Mouse (Mus musculus): ENCODE data around the gene Csnk2a2. TPM values are rescaled to one million over a fixed set of nuclear protein-coding genes. Genes with fewer than 3 reads are reported as not detected.

The Csnk2a2 gene
- polyA plus RNA-seq, 1 experiment from 2014 or later = 18.4 TPM

DNA sequence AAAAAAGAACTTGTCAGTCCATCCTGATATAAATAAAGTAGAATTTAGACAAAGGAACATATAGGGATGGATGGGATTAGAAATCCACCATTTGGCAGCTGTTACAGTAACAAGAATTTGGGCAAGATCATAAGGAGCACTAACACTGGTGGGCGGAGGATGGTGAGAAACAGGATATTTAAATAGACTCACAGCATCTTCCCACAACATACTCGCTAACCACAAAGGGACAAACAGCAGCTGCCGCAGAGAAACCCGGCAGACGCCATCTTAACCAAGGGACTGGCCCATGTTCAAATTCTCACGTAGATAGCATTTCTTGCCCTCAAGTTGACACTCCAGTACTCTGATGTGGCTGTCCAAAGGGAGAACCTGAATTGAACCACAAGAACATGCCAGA is 27.1 kb upstream of the Csnk2a2 start:
- WGBS = 85% methylated on average over 6 of the region's 6 CpGs
- no peak for ATAC-seq (ENCODE audit: insufficient read depth)

DNA sequence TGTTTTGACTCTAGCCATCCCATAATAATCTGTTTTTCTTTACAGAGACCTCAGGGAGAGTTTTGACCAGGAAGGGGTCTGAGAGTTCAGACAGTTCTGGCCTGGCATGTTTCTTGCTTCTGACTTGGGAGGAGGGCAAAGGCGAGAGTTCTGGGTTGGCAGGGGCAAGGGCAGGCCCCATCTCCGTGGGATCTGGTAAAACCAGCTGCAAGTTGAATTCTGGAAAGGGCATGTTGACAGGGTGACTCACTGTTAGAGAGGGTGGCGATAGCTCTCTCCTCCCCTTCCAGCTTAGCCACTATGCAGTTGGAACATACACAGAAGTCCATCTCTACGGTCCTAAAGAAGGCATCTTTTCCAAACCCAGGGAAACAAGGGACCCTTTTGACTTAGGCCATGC is 23.4 kb upstream of the Csnk2a2 start:
- no peak for DNase-seq
- WGBS = 69% methylated on average over 4 of the region's 4 CpGs
- Histone ChIP-seq H3K27ac (ENCODE audit: low read depth) (no peak overlapping the region), H3K4me3 (ENCODE audit: low read depth, low read length) (no peak overlapping the region), H3K27me3 (ENCODE audit: insufficient read depth, low read length) (no peaks in the 10 kb centered on the region), H3K36me3 (ENCODE audit: insufficient read depth) (no peaks in the 10 kb centered on the region), H3K9me3 (ENCODE audit: low read depth, low read length) (no peaks in the 10 kb centered on the region), H3K4me2 (no peak overlapping the region), H3K4me1 (ENCODE audit: insufficient read depth) (no peaks in the 10 kb centered on the region), H3K9ac (no peak overlapping the region)
- no peak for TF ChIP-seq CTCF (IDR thresholded peaks at IDR 0.05; ENCODE audit: low read depth)
- no peak for ATAC-seq (ENCODE audit: insufficient read depth)

More for the DNA sequence above, 27.1 kb upstream of the Csnk2a2 start:
- Histone ChIP-seq H3K4me3 (ENCODE audit: low read depth, low read length) (no peak overlapping the region), H3K36me3 (ENCODE audit: insufficient read depth) (no peaks in the 10 kb centered on the region), H3K27ac (ENCODE audit: low read depth) (no peak overlapping the region), H3K4me2 (no peak overlapping the region), H3K9me3 (ENCODE audit: low read depth, low read length) (no peaks in the 10 kb centered on the region), H3K9ac (no peak overlapping the region), H3K4me1 (ENCODE audit: insufficient read depth) (no peaks in the 10 kb centered on the region), H3K27me3 (ENCODE audit: insufficient read depth, low read length) (no peaks in the 10 kb centered on the region)
- no peak for TF ChIP-seq CTCF (IDR thresholded peaks at IDR 0.05; ENCODE audit: low read depth)
- no peak for DNase-seq

DNA sequence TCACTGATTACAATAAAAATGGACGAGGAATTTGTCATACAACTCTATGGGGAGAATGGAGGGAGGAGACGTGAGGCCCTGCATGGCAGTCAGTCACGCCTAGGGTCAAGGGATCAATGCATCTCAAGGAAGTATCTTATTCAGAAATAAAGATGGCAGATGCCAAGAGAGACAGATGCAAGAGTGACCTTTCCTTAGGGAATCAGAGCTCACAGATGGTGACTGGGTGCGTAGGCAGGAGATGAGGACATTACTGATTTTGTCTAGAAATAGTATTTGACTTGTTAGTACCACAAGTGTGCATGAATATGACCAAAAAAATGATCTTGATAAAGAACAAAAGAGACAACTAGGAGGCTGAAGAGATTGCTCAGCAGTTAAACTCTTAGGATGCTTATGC is 22.4 kb upstream of the Csnk2a2 start:
- 54% methylated on average over 4 of the region's 4 CpGs for WGBS

DNA sequence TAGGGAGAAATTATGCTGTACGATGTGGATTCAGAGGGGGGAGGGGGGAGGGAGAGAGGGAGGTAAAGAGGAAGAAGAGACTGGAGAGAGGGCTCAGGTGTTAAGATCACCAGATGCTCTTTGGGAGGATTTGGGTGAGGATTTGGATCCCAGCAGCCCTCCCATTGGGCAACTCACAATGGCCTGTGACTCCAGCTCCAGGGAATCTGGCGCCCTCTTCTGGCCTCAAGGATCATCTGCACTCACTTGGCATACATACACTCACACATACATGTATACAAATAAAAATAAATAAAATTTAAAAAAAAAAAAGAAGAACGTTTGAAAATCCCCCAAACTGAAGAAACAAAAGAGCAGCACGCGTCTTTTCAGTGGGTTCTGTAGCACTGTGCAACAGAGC is 16.4 kb upstream of the Csnk2a2 start:
- ATAC-seq (ENCODE audit: insufficient read depth) = no peak
- Histone ChIP-seq H3K9me3 (ENCODE audit: low read depth, low read length) (no peaks in the 10 kb centered on the region), H3K4me1 (ENCODE audit: insufficient read depth) (no peaks in the 10 kb centered on the region), H3K27ac (ENCODE audit: low read depth) (no peak overlapping the region), H3K4me2 (no peak overlapping the region), H3K27me3 (ENCODE audit: insufficient read depth, low read length) (no peaks in the 10 kb centered on the region), H3K36me3 (ENCODE audit: insufficient read depth) (no peaks in the 10 kb centered on the region), H3K9ac (no peak overlapping the region), H3K4me3 (ENCODE audit: low read depth, low read length) (no peak overlapping the region)
- TF ChIP-seq CTCF (IDR thresholded peaks at IDR 0.05; ENCODE audit: low read depth) = no peak
- WGBS = 70% methylated on average over 5 of the region's 5 CpGs
- no peak for DNase-seq

More for the DNA sequence above, 22.4 kb upstream of the Csnk2a2 start:
- Histone ChIP-seq H3K36me3 (ENCODE audit: insufficient read depth) (no peaks in the 10 kb centered on the region), H3K9ac (no peak overlapping the region), H3K4me2 (no peak overlapping the region), H3K9me3 (ENCODE audit: low read depth, low read length) (no peaks in the 10 kb centered on the region), H3K27ac (ENCODE audit: low read depth) (no peak overlapping the region), H3K4me3 (ENCODE audit: low read depth, low read length) (no peak overlapping the region), H3K4me1 (ENCODE audit: insufficient read depth) (no peaks in the 10 kb centered on the region), H3K27me3 (ENCODE audit: insufficient read depth, low read length) (no peaks in the 10 kb centered on the region)
- DNase-seq = no peak
- no peak for ATAC-seq (ENCODE audit: insufficient read depth)
- TF ChIP-seq CTCF (IDR thresholded peaks at IDR 0.05; ENCODE audit: low read depth) = no peak

DNA sequence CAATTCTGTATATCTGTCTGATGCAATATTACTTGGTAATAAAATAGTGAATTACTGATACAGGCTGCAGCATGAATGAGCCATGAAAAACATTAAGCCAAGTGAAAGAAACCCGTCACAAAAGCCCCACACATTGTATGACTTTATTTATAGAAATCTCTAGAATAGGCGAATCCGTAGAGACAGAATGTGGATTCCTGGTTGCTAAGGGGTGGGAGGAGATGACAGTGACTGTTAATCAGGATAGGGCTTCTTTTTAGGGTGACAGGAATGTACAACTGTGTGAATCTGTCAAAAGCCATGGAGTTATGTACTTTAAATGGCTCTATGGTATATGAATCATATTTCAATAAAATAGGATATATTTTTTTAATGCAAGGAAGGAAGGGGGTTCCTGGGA is 15.8 kb upstream of the Csnk2a2 start:
- no peaks in the 10 kb centered on the region for H3K27me3 ChIP-seq (ENCODE audit: insufficient read depth, low read length)
- H3K4me2 ChIP-seq = no peak overlapping the region
- no peaks in the 10 kb centered on the region for H3K9me3 ChIP-seq (ENCODE audit: low read depth, low read length)
- ATAC-seq (ENCODE audit: insufficient read depth) (no peak), DNase-seq (no peak)
- H3K4me1 ChIP-seq (ENCODE audit: insufficient read depth) = no peaks in the 10 kb centered on the region
- TF ChIP-seq CTCF (IDR thresholded peaks at IDR 0.05; ENCODE audit: low read depth) = no peak
- WGBS = 66% methylated on average over 3 of the region's 3 CpGs
- H3K4me3 ChIP-seq (ENCODE audit: low read depth, low read length) = no peak overlapping the region
- H3K9ac ChIP-seq = no peak overlapping the region
- no peak overlapping the region for H3K27ac ChIP-seq (ENCODE audit: low read depth)
- H3K36me3 ChIP-seq (ENCODE audit: insufficient read depth) = no peaks in the 10 kb centered on the region

DNA sequence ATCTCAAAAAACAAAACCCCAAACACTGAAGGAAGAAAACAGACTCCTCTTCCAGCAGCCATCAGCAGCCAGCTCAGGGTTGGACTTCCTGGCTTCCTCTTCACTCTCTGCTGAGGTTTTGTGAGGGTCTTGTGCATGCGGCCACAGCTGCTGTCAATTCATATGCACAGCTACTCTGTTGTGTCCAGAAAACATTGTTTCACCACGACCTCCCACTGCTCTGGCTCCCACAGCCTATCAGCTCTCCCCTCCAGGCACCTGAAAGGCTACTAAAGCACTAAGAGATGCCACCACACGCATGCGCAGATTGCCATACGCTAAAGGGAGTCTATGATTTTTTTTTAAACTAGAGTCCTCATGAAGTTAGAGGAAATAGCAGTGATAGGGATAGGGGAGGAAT is 15.0 kb upstream of the Csnk2a2 start:
- H3K4me3 ChIP-seq (ENCODE audit: low read depth, low read length) = no peak overlapping the region
- no peaks in the 10 kb centered on the region for H3K9me3 ChIP-seq (ENCODE audit: low read depth, low read length)
- ATAC-seq (ENCODE audit: insufficient read depth) = no peak
- WGBS = 71% methylated on average over 5 of the region's 5 CpGs
- no peaks in the 10 kb centered on the region for H3K4me1 ChIP-seq (ENCODE audit: insufficient read depth)
- no peak for TF ChIP-seq CTCF (IDR thresholded peaks at IDR 0.05; ENCODE audit: low read depth)
- DNase-seq = no peak
- no peaks in the 10 kb centered on the region for H3K36me3 ChIP-seq (ENCODE audit: insufficient read depth)
- H3K27ac ChIP-seq (ENCODE audit: low read depth) = no peak overlapping the region
- H3K9ac ChIP-seq = no peak overlapping the region
- no peak overlapping the region for H3K4me2 ChIP-seq
- no peaks in the 10 kb centered on the region for H3K27me3 ChIP-seq (ENCODE audit: insufficient read depth, low read length)

DNA sequence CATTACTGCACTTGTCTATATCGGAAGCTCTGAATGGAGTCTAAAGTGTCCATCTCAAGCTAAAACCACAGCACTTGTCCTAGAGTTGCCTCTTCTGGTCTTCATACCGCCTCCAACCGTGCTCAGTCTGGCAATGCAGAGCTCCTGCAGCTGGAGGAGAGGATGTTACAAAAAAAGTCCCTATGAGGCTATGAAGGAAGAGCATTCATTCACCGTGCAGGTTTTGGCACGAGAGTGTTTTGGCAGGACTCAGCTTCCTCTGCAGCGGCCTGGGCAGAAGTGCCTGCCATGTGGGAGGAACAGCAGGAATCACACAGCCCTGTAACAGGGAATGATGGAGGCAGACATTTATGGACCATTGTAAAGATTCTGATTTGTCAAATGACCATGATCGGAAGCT is 12.6 kb upstream of the Csnk2a2 start:
- Histone ChIP-seq H3K27ac (ENCODE audit: low read depth) (no peak overlapping the region), H3K4me3 (ENCODE audit: low read depth, low read length) (no peak overlapping the region), H3K9ac (no peak overlapping the region), H3K4me1 (ENCODE audit: insufficient read depth) (no peaks in the 10 kb centered on the region), H3K36me3 (ENCODE audit: insufficient read depth) (no peaks in the 10 kb centered on the region), H3K27me3 (ENCODE audit: insufficient read depth, low read length) (no peaks in the 10 kb centered on the region), H3K9me3 (ENCODE audit: low read depth, low read length) (no peaks in the 10 kb centered on the region), H3K4me2 (no peak overlapping the region)
- 74% methylated on average over 7 of the region's 7 CpGs for WGBS
- ATAC-seq (ENCODE audit: insufficient read depth) (no peak), DNase-seq (no peak)
- TF ChIP-seq CTCF (IDR thresholded peaks at IDR 0.05; ENCODE audit: low read depth) = no peak

DNA sequence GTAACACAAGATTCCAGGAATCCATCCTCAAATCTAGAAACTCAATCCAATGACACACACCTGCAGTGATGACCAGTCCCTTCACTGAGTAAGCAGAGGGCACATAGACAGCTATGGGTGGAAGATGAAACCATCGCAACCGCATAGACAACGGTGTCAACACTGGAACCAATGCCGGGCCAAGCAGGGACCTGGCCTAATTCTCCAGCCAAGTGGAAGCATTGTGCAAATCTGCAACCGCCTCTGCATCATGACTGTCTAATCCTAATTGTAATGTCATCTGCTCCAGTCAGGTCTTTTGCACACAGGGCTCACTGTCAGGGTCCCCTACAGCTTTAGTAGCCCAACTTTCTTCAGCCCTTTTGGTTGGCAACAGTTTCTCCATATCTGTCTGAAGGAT is 10.6 kb upstream of the Csnk2a2 start:
- no peaks in the 10 kb centered on the region for H3K9me3 ChIP-seq (ENCODE audit: low read depth, low read length)
- no peak overlapping the region for H3K27ac ChIP-seq (ENCODE audit: low read depth)
- TF ChIP-seq CTCF (IDR thresholded peaks at IDR 0.05; ENCODE audit: low read depth) = no peak
- no peak overlapping the region for H3K4me2 ChIP-seq
- H3K36me3 ChIP-seq (ENCODE audit: insufficient read depth) = no peaks in the 10 kb centered on the region
- H3K27me3 ChIP-seq (ENCODE audit: insufficient read depth, low read length) = no peaks in the 10 kb centered on the region
- no peak overlapping the region for H3K4me3 ChIP-seq (ENCODE audit: low read depth, low read length)
- 99% methylated on average over 5 of the region's 5 CpGs for WGBS
- ATAC-seq (ENCODE audit: insufficient read depth) (no peak), DNase-seq (no peak)
- no peak overlapping the region for H3K9ac ChIP-seq
- H3K4me1 ChIP-seq (ENCODE audit: insufficient read depth) = 0 out of 2 replicates have a peak, but pooled peaks cover 2% of the 10 kb centered on the region
